Mouse (Mus musculus): ENCODE measurements around the gene Slc12a3.
"Not testable (repeated sequence)": the region's sequence is repeated elsewhere in the genome, so short reads cannot be mapped to it uniquely, and the experiment has no call there.

The Slc12a3 gene

GRCm38 (mm10) chr8:94399957-94400356 lies 71.0 kb downstream of the Slc12a3 start:
- not testable (repeated sequence) for DNase-seq (ENCODE audit: low read depth)

GRCm38 (mm10) chr8:94408443-94409080 lies 79.6 kb downstream of the Slc12a3 start:
- no peak for DNase-seq (ENCODE audit: low read depth)

- no peak for DNase-seq (ENCODE audit: low read depth)
Observed at GRCm38 (mm10) chr8:94409523-94409922, 80.5 kb downstream of the Slc12a3 start.

GRCm38 (mm10) chr8:94412518-94412917 lies 83.5 kb downstream of the Slc12a3 start:
- no peak for DNase-seq (ENCODE audit: low read depth)

GRCm38 (mm10) chr8:94413509-94413908 lies 84.5 kb downstream of the Slc12a3 start:
- DNase-seq (ENCODE audit: low read depth): no peak

- DNase-seq (ENCODE audit: low read depth): peak; percentile 21
Observed at GRCm38 (mm10) chr8:94415218-94415617, 86.2 kb downstream of the Slc12a3 start.

Data from NIH3T3 (cell line).